Mouse (Mus musculus) ES-E14 (cell line): ENCODE measurements at regions not wholly inside any gene's neighbourhood (a gene's known extent, or its start where the extent isn't known, plus 50 kb on each side); places are given as distances from the start of the nearest gene placed in this dataset.

Experiments
- CHD2 ChIP-seq: IDR thresholded peaks from 2 replicates; pipeline ENCODE4 v1.6.1; 2014; ENCODE audit warnings: mild to moderate bottlenecking, low read depth, low read length, inconsistent platforms
- HCFC1 ChIP-seq: IDR thresholded peaks from 2 replicates; pipeline ENCODE4 v1.6.1; 2012; ENCODE audit warnings: low read length, inconsistent platforms, borderline replicate concordance; ENCODE audit not compliant: insufficient read depth
- MAFK ChIP-seq: IDR thresholded peaks from 2 replicates; pipeline ENCODE4 v1.6.1; 2014; ENCODE audit warnings: mild to moderate bottlenecking, low read depth, low read length, inconsistent platforms; ENCODE audit not compliant: insufficient read depth
- ZC3H11A ChIP-seq: IDR thresholded peaks from 2 replicates; pipeline ENCODE4 v1.6.1; 2012; ENCODE audit warnings: low read depth, mild to moderate bottlenecking, inconsistent platforms, low read length, borderline replicate concordance
- ZNF384 ChIP-seq: IDR thresholded peaks from 2 replicates; pipeline ENCODE4 v1.6.1; 2012; ENCODE audit warnings: low read depth, low read length, inconsistent platforms

- no peak for TF ChIP-seq CHD2
- TF ChIP-seq ZC3H11A, result no peak
- TF ChIP-seq MAFK, result no peak
- no peak for TF ChIP-seq HCFC1
- no peak for TF ChIP-seq ZNF384
These were observed 145.8 kb downstream of the Cd83 start for GRCm38 (mm10) chr13:43930081-43930981.
